Mouse (Mus musculus) layer of hippocampus, adult 8-10 months (tissue): ENCODE results near the gene Olfr612. TPM values are rescaled to one million over a fixed set of nuclear protein-coding genes. Genes with fewer than 3 reads are reported as not detected.
"Not testable (repeated sequence)": the region's sequence is repeated elsewhere in the genome, so short reads cannot be mapped to it uniquely, and the experiment has no call there.

ENCODE experiments used
- DNase-seq, 2 experiments: peaks; one replicate each; pipeline ENCODE4 v3.0.0; 2022; ENCODE audit warnings: low spot score in 2 of 2
- microRNA-seq, 2 experiments: library from miRNA; unstranded; fragments of <30 nt; microRNA quantifications; one replicate each; pipeline ENCODE4 v1.2.0; 2022
- total RNA-seq, 4 experiments: library from RNA; stranded (reverse); gene quantifications; 2 replicates each; pipeline ENCODE4 v1.2.4; 2022

Olfr612 gene
- not detected for total RNA-seq

DNA sequence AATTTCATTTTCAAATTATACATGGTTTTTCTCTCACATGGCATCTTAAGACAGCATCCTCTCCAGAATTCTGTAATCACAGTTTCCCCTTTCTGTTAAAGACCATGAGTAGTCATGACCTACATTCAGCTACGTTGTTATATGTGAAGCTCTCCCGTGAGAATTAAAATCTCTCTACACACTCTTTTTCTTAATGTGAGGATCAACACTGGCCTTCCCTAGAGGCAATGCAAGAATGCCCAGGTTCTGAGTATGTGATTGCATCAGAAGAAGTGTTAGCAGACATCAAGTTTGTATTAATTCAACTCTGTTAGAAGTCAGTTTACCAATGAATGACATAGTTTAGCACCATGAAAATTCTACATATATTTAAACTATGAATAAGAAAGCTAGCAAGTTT lies at the start of gene Olfr612:
Gene Olfr612 (minus strand): TSS at position 101 of the 400 bp plus-strand sequence.
- not testable (repeated sequence) for DNase-seq

DNA sequence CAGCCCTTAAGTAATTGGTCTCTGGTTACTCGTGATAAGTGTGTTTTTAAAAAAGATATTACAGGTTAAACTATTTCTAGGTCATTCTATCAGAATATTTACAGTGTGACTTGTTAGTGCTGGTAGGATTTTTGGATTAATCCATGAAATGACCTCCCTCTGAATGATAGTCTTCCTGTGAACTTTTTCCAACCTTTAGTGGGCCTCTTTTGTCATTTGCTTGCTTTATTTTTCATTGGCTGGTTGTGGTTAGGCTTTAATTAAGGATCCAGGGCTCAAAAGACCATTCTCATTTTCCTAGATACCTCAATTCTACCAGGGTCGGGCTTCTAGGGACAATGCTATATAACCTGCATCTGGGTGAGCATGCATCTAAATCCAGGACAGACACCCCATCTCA lies 47.3 kb upstream of the Olfr612 start, which contains the start of gene Olfr618:
Gene Olfr618 (plus strand): TSS at position 301 of the 400 bp plus-strand sequence.
- DNase-seq = no peak

DNA sequence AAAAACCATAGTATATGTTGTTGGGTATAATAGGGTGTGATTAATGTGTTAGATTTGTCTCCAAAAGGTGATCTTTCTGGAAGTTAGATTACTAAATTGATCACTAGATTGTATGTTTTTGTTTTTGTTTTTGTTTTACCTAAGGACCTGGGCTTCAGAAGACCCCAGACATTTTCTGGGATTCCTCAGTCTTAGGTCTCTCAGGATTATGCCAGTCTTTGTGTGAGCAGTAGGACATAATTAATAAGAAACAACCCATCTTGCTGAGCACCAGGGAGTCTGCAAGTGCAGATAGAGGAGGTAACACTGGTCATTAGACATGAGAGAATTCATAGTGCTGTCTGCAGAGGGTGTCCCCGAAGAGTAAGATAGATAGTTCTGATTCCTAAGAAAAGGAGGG lies 30.2 kb upstream of the Olfr612 start, which contains the start of gene Olfr617:
Gene Olfr617 (plus strand): TSS at position 301 of the 400 bp plus-strand sequence.
- no peak for DNase-seq

DNA sequence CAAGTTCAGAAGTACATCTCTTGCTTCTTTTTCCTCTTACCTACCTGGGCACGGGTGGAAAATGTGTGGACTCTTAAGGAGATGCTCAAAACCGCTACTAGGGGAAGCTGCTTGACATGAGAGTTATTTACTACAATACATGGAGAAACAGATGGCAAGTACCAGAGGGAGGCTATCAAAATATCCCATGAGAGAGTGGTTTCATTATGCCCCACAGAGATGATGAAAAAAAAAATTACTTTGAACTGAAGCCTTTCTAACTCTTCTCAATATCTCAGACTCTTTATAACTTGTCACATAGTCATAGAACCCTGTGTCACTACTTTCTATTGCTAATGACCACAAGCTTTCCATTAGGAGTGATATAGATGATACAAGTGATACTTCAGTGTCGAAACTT lies 26.5 kb upstream of the Olfr612 start, which contains the start of gene Olfr616:
Gene Olfr616 (minus strand): TSS at position 101 of the 400 bp plus-strand sequence.
- DNase-seq = no peak

DNA sequence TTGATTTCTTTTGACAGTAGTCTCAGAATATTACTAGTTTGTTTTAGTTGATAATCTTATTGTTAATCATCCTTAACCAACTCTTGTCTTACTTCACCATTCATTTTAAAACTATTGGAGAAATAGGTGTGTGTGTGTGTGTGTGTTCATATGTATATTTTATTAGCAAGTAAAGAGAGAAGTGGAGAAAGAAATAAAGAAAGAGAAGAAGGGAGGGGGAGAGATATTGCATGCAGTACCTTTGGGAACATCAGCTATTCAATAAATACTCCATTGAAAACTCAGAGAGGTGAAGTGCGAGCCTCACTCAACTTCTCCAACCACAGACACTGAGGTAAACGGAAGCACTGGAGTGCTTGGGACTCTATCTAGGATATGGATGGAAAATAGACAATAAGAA lies 13.3 kb upstream of the Olfr612 start, which contains the start of gene Olfr615:
Gene Olfr615 (plus strand): TSS at position 301 of the 400 bp plus-strand sequence.
- no peak for DNase-seq

DNA sequence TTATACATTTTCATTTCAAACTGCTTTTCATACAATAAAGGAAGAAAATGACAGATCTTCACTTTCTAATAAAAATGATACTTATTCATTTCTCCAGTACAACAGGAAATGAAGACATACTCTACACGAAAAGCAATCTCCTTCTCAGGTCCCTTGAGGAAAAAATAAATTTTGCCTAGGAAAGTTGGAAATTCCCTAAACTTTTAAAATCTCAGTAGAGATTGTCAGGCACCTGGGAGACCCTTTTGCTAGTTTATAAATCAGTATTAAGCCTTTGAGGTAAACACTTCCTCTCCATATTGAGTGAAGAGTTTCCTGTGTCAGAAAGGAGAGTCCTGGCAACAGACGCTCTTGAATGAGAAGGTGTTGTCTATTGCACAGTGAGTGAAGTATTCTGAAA lies 5.3 kb upstream of the Olfr612 start, which contains the start of gene Olfr613:
Gene Olfr613 (plus strand): TSS at position 301 of the 400 bp plus-strand sequence.
- no peak for DNase-seq

DNA sequence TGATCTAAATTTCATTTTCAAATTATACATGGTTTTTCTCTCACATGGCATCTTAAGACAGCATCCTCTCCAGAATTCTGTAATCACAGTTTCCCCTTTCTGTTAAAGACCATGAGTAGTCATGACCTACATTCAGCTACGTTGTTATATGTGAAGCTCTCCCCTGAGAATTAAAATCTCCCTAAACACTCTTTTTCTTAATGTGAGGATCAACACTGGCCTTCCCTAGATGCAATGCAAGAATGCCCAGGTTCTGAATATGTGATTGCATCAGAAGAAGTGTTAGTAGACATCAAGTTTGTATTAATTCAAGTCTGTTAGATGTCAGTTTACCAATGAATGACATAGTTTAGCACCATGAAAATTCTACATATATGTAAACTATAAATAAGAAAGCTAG lies 21.8 kb downstream of the Olfr612 start, which contains the start of gene Olfr611:
Gene Olfr611 (minus strand): TSS at position 101 of the 400 bp plus-strand sequence.
- DNase-seq = not testable (repeated sequence)

DNA sequence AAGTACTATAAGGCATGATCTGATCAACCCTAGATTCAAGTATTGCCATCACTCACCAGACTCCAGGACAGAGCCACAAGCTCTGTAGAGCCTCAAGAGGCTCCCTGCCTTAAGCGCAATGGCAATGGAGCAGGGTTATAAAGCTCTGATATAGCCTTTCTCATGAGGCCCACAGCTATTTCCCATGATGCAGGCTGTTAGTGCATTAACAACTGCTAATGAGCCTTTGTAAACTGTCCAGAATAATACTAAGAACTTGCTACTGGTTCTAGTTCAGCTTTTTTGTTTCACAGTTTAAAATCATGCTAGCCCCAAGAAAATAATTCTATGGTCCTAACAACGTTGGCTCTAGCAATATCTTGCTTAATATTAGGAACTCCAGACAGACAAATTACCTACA lies 30.5 kb downstream of the Olfr612 start, which contains the start of gene Olfr610:
Gene Olfr610 (minus strand): TSS at position 101 of the 400 bp plus-strand sequence.
- DNase-seq = no peak

DNA sequence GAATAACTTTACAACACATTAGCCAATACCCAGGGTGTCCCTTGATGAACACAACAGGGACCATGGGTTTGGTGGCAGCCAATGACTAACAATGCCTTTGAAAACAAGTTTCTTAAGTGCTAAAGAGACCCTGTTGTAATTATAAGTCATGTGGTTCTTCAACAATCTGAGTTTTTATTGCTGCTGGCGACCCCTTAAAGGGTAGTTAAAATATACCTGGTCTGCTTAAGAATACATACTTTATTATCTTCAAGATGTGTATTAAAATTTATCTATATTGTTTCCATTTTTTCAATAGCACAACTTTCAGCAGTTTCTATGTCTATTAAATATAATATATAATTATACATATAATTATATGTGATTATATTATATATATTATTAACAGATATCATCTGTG lies 44.6 kb downstream of the Olfr612 start, which contains the start of gene Olfr609:
Gene Olfr609 (minus strand): TSS at position 101 of the 400 bp plus-strand sequence.
- no peak for DNase-seq

Small RNA genes within 50 kb of the gene (microRNA-seq; reads per million reads assigned to microRNA genes)
- gene Gm26506 = 0 reads per million in 2 experiments

Other genes with a start within 250 kb of the Olfr612 start
- gene Olfr596, start 237.1 kb downstream of the Olfr612 start, total RNA-seq = not detected
- not detected for gene Olfr597, start 226.4 kb downstream of the Olfr612 start, total RNA-seq
- not detected for gene Olfr598, start 219.1 kb downstream of the Olfr612 start, total RNA-seq
- gene Olfr599, start 206.8 kb downstream of the Olfr612 start, total RNA-seq = not detected
- not detected for gene Olfr600, start 193.0 kb downstream of the Olfr612 start, total RNA-seq
- gene Olfr601, start 180.1 kb downstream of the Olfr612 start, total RNA-seq = not detected
- not detected for gene Olfr603, start 156.5 kb downstream of the Olfr612 start, total RNA-seq
- not detected for gene Usp17lc, start 127.6 kb downstream of the Olfr612 start, total RNA-seq
- not detected for gene Olfr605, start 97.3 kb downstream of the Olfr612 start, total RNA-seq
- not detected for gene Olfr606, start 93.7 kb downstream of the Olfr612 start, total RNA-seq
- not detected for gene Olfr607, start 78.6 kb downstream of the Olfr612 start, total RNA-seq
- not detected for gene Olfr608, start 72.8 kb downstream of the Olfr612 start, total RNA-seq
- gene Olfr609, start 44.7 kb downstream of the Olfr612 start, total RNA-seq = not detected
- gene Olfr610, start 30.6 kb downstream of the Olfr612 start, total RNA-seq = not detected
- not detected for gene Olfr611, start 21.9 kb downstream of the Olfr612 start, total RNA-seq
- gene Olfr613, start 5.4 kb upstream of the Olfr612 start, total RNA-seq = not detected
- gene Olfr615, start 13.4 kb upstream of the Olfr612 start, total RNA-seq = not detected
- gene Olfr616, start 26.4 kb upstream of the Olfr612 start, total RNA-seq = not detected
- not detected for gene Olfr617, start 30.3 kb upstream of the Olfr612 start, total RNA-seq
- not detected for gene Olfr618, start 47.4 kb upstream of the Olfr612 start, total RNA-seq
- not detected for gene Olfr619, start 57.9 kb upstream of the Olfr612 start, total RNA-seq
- gene Olfr620, start 69.8 kb upstream of the Olfr612 start, total RNA-seq = not detected
- not detected for gene Olfr622, start 100.0 kb upstream of the Olfr612 start, total RNA-seq
- gene Olfr623, start 121.0 kb upstream of the Olfr612 start, total RNA-seq = not detected
- gene Olfr624, start 128.5 kb upstream of the Olfr612 start, total RNA-seq = under 1 TPM in 1 of 4 experiments, not detected in 3; 0.06 TPM
- not detected for gene Olfr625-ps1, start 140.0 kb upstream of the Olfr612 start, total RNA-seq
- not detected for gene Olfr243, start 172.0 kb upstream of the Olfr612 start, total RNA-seq
- gene Olfr628, start 187.7 kb upstream of the Olfr612 start, total RNA-seq = not detected
- not detected for gene Olfr629, start 202.2 kb upstream of the Olfr612 start, total RNA-seq
- not detected for gene Olfr630, start 214.6 kb upstream of the Olfr612 start, total RNA-seq
- gene Olfr69, start 228.9 kb upstream of the Olfr612 start, total RNA-seq = not detected
- not detected for gene Olfr68, start 237.0 kb upstream of the Olfr612 start, total RNA-seq
- not detected for gene Olfr67, start 249.1 kb upstream of the Olfr612 start, total RNA-seq